Mouse (Mus musculus): Measurements from ENCODE around the gene 4930430F08Rik. TPM values are rescaled to one million over a fixed set of nuclear protein-coding genes. Genes with fewer than 3 reads are reported as not detected.

The 4930430F08Rik gene
- 5.0 and 5.1 TPM in 2 replicates for polyA plus RNA-seq (2015; fragmentation: Nextera tagmentation; extraction: Ambion mirVana)

DNA sequence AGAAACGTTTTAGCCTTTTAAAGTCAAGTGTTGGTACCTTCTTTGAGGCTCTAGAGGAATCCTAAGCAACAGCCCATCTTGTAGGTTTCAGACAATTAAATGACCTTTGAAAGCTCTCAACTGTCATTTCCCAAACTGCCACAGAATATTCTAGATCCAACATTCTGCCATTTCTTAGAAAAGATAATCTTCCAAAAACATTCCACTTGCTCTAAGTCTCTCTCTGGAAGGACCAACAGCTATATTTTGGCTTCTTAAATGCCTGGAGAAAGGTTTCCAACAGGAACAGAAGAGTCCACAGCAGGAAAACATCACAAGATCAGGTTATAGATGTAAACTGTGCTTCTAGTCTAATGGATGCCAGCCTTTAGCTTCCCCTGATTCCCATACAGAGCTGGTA is at the start of gene 4930430F08Rik, which contains the start of gene 1700017N19Rik:
Gene 4930430F08Rik, minus strand, starts transcription at position 101 of the 400 bp plus-strand sequence.
Gene 1700017N19Rik, plus strand, starts transcription at position 162 of the 400 bp plus-strand sequence.
- ATAC-seq = no peak
- H3K27ac ChIP-seq (ENCODE audit: low read depth) = no peak within 1 kb of the TSS
- TF ChIP-seq CTCF (IDR thresholded peaks at IDR 0.05; ENCODE audit: low read depth) (no peak), EP300 (IDR thresholded peaks at IDR 0.05; ENCODE audit: low read depth) (no peak)
- no peaks in the 10 kb centered on the region for H3K27me3 ChIP-seq (ENCODE audit: insufficient read depth, low read length)
- no peaks in the 10 kb centered on the region for H3K9me3 ChIP-seq (ENCODE audit: low read length)
- peak within 1 kb of the TSS; percentile 84 for H3K4me2 ChIP-seq (ENCODE audit: low read depth, low read length)
- no peak for DNase-seq
- no peaks in the 10 kb centered on the region for H3K36me3 ChIP-seq (replicated peaks; ENCODE audit: insufficient read depth, low read length)
- H3K9ac ChIP-seq (replicated peaks) = no peak within 1 kb of the TSS
- 86% methylated on average over 1 of the region's 1 CpGs for WGBS (ENCODE audit: insufficient replicate concordance)
- peaks cover 3% of the 10 kb centered on the region; the same call in 1 of the 2 replicates for H3K4me1 ChIP-seq (ENCODE audit: insufficient read depth)
- H3K4me3 ChIP-seq (ENCODE audit: low read depth, low read length) = peak within 1 kb of the TSS; percentile 76; the same call in 1 of the 2 replicates

DNA sequence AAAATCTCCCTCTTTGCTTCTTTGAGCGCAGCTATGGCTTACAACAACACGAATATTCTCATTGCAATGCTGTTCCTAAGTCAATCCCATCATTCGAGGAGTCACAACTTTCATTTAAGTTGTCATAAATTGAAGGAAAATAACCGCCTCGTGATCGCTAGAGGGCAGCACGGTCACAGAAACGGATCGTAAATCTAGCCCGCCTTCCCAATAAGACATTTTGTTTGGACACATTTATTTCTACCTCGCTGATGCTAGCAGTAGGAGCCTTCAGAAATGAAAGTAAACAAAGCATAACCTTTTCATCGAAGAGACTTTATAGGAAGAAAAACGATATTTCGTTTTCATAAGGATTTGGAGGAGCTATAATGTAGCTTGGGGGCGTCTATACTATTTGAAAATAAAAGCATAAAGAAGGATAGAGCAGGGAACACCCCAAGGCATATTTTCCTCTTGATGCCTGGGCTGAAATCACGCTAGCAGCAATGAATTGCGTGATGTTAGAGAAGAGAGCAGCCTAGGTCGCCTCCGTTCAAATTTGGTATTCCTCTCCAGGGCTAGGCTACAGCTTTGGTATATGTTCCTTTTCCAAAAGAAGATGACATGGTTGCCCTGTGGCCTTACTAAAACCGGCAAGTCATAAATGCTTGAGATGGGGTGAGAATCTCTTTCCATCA is 39.7 kb upstream of the 4930430F08Rik start:
- ATAC-seq (no peak), DNase-seq (peak; percentile 51)
- H3K4me1 ChIP-seq (ENCODE audit: insufficient read depth) = no peaks in the 10 kb centered on the region
- 25% methylated on average over 20 of the region's 20 CpGs for WGBS (ENCODE audit: insufficient replicate concordance)
- H3K4me2 ChIP-seq (ENCODE audit: low read depth, low read length) = peak overlapping the region; percentile 43; the same call in 1 of the 2 replicates
- TF ChIP-seq EP300 (IDR thresholded peaks at IDR 0.05; ENCODE audit: low read depth) = no peak
- TF ChIP-seq CTCF (IDR thresholded peaks at IDR 0.05; ENCODE audit: low read depth) = peak; percentile 77
- H3K4me3 ChIP-seq (ENCODE audit: low read depth, low read length) = no peak overlapping the region
- H3K27ac ChIP-seq (ENCODE audit: low read depth) = no peak overlapping the region
- H3K36me3 ChIP-seq (replicated peaks; ENCODE audit: insufficient read depth, low read length) = no peaks in the 10 kb centered on the region
- no peaks in the 10 kb centered on the region for H3K27me3 ChIP-seq (ENCODE audit: insufficient read depth, low read length)
- H3K9ac ChIP-seq (replicated peaks) = no peak overlapping the region
- no peaks in the 10 kb centered on the region for H3K9me3 ChIP-seq (ENCODE audit: low read length)

DNA sequence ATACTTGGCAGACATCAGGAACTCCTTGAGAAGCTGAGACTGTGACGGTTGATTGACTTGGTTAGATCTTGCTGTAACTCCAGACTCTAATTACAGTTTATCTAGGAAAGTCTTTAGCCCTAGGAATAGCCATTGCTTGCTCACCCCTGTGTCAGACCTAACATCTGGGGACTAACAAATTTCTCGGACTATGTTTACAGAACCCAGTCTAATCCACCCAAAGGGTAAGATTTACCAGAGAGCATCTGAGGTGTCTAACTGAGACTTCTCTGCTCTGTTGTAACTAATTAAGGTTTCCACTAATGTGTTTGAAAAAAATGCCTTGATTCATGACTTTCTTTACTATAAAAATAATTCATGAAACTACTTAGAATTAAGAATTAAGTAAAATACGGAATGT is 32.3 kb upstream of the 4930430F08Rik start:
- Histone ChIP-seq H3K4me3 (ENCODE audit: low read depth, low read length) (no peak overlapping the region), H3K4me2 (ENCODE audit: low read depth, low read length) (no peak overlapping the region), H3K36me3 (replicated peaks; ENCODE audit: insufficient read depth, low read length) (no peaks in the 10 kb centered on the region), H3K9ac (replicated peaks) (no peak overlapping the region), H3K9me3 (ENCODE audit: low read length) (no peaks in the 10 kb centered on the region), H3K27ac (ENCODE audit: low read depth) (no peak overlapping the region), H3K4me1 (ENCODE audit: insufficient read depth) (no peaks in the 10 kb centered on the region), H3K27me3 (ENCODE audit: insufficient read depth, low read length) (no peaks in the 10 kb centered on the region)
- WGBS (ENCODE audit: insufficient replicate concordance) = 69% methylated on average over 3 of the region's 3 CpGs
- DNase-seq (no peak), ATAC-seq (no peak)
- TF ChIP-seq CTCF (IDR thresholded peaks at IDR 0.05; ENCODE audit: low read depth) = no peak
- TF ChIP-seq EP300 (IDR thresholded peaks at IDR 0.05; ENCODE audit: low read depth) = no peak

DNA sequence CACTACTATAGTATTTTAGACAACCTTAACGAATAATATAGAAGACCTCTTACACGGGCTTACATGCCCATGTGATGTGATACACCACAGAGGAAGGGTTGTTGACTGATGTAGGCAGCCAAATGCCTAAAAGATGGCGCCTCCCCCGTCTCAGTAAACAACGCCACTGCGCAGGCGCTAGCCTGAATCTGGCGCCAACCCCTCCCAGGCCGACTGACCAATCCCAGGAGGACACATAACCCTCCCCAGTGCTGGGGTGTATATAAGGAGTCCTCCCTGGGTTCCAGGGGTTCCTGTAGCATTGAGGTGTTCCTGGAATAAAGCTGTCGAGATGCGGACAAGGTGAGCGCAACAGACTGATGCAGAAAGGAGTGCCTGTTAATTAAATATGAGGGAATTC is 29.8 kb upstream of the 4930430F08Rik start:
- H3K27ac ChIP-seq (ENCODE audit: low read depth) = no peak overlapping the region
- no peaks in the 10 kb centered on the region for H3K27me3 ChIP-seq (ENCODE audit: insufficient read depth, low read length)
- DNase-seq (no peak), ATAC-seq (no peak)
- whole genome bisulfite sequencing (ENCODE audit: insufficient replicate concordance) = 85% methylated on average over 12 of the region's 12 CpGs
- H3K4me1 ChIP-seq (ENCODE audit: insufficient read depth) = no peaks in the 10 kb centered on the region
- H3K36me3 ChIP-seq (replicated peaks; ENCODE audit: insufficient read depth, low read length) = no peaks in the 10 kb centered on the region
- no peak overlapping the region for H3K4me2 ChIP-seq (ENCODE audit: low read depth, low read length)
- H3K9ac ChIP-seq (replicated peaks) = no peak overlapping the region
- no peaks in the 10 kb centered on the region for H3K9me3 ChIP-seq (ENCODE audit: low read length)
- H3K4me3 ChIP-seq (ENCODE audit: low read depth, low read length) = no peak overlapping the region
- TF ChIP-seq EP300 (IDR thresholded peaks at IDR 0.05; ENCODE audit: low read depth) (no peak), CTCF (IDR thresholded peaks at IDR 0.05; ENCODE audit: low read depth) (no peak)

DNA sequence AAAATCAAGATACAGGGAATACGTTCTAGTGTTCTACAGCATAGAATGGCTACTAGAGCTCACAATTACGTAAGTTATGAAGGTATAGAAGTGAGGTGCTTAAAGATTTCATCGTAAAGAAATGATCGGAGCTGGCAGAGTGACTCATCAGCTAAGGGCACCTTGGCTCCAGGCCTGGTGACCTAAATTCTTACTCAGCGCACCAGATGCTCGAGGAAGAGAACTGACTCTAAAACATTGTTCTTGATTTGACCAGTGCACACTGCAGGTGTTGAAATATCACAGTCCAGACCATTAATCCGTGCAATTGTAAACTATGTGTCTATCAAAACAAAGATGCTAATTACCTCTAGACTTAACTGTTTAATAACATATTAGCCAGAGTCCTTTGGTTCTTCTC is 29.3 kb upstream of the 4930430F08Rik start:
- H3K4me2 ChIP-seq (ENCODE audit: low read depth, low read length) = no peak overlapping the region
- H3K27me3 ChIP-seq (ENCODE audit: insufficient read depth, low read length) = no peaks in the 10 kb centered on the region
- no peak overlapping the region for H3K27ac ChIP-seq (ENCODE audit: low read depth)
- WGBS (ENCODE audit: insufficient replicate concordance) = 84% methylated on average over 7 of the region's 7 CpGs
- ATAC-seq (no peak), DNase-seq (no peak)
- H3K9ac ChIP-seq (replicated peaks) = no peak overlapping the region
- H3K9me3 ChIP-seq (ENCODE audit: low read length) = no peaks in the 10 kb centered on the region
- no peak for TF ChIP-seq EP300 (IDR thresholded peaks at IDR 0.05; ENCODE audit: low read depth)
- no peak for TF ChIP-seq CTCF (IDR thresholded peaks at IDR 0.05; ENCODE audit: low read depth)
- no peaks in the 10 kb centered on the region for H3K36me3 ChIP-seq (replicated peaks; ENCODE audit: insufficient read depth, low read length)
- no peak overlapping the region for H3K4me3 ChIP-seq (ENCODE audit: low read depth, low read length)
- H3K4me1 ChIP-seq (ENCODE audit: insufficient read depth) = no peaks in the 10 kb centered on the region

DNA sequence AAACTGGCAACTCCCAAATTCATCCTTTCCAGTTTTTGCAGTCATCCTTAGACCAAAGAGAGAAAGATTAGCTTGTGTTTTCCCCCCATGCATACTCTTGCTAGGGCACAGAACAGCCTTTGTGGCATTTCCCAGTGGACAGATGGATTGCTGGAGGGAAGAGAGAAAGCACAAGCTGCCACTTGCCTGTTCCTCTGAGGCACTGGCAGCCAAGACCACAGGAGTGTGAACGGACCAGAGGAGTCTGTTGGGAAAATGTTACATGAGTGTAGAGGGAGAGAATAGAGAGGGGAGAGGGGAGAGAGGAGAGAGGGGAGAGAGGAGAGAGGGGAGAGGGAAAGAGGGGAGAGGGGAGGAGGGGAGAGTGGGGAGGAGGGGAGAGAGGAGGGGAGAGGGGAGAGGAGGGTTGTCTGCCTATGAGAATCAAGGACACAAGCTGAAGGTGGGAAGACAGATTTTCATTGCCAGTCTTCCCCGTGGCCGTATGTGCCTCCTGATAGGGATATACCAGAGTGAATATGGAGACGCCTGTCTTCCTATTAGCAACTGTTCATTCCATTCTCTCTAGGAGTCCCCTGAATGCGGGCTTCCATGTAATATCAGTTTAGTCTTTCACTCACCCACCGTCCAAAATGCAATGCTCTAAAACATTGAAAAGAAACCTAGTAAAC is 27.1 kb upstream of the 4930430F08Rik start:
- no peak for TF ChIP-seq EP300 (IDR thresholded peaks at IDR 0.05; ENCODE audit: low read depth)
- TF ChIP-seq CTCF (IDR thresholded peaks at IDR 0.05; ENCODE audit: low read depth) = no peak
- no peaks in the 10 kb centered on the region for H3K36me3 ChIP-seq (replicated peaks; ENCODE audit: insufficient read depth, low read length)
- no peak overlapping the region for H3K9ac ChIP-seq (replicated peaks)
- ATAC-seq (no peak), DNase-seq (no peak)
- no peak overlapping the region for H3K4me3 ChIP-seq (ENCODE audit: low read depth, low read length)
- no peaks in the 10 kb centered on the region for H3K4me1 ChIP-seq (ENCODE audit: insufficient read depth)
- H3K27me3 ChIP-seq (ENCODE audit: insufficient read depth, low read length) = no peaks in the 10 kb centered on the region
- H3K4me2 ChIP-seq (ENCODE audit: low read depth, low read length) = no peak overlapping the region
- H3K9me3 ChIP-seq (ENCODE audit: low read length) = no peaks in the 10 kb centered on the region
- H3K27ac ChIP-seq (ENCODE audit: low read depth) = no peak overlapping the region
- 77% methylated on average over 6 of the region's 6 CpGs for WGBS (ENCODE audit: insufficient replicate concordance)
